Mouse (Mus musculus) ES-Bruce4 (cell line): ENCODE measurements around the gene Saa1. TPM values are rescaled to one million over a fixed set of nuclear protein-coding genes. Genes with fewer than 3 reads are reported as not detected.
A peak's percentile ranks its signal among the peaks of the same experiment; 100 is the strongest.
"Not testable (repeated sequence)": the region's sequence is repeated elsewhere in the genome, so short reads cannot be mapped to it uniquely, and the experiment has no call there.

Source experiments
- H3K27ac ChIP-seq: 2 replicates; pipeline ENCODE4 v1.5.1; 2012; ENCODE audit warnings: low read length, inconsistent platforms; ENCODE audit not compliant: insufficient read depth
- H3K27me3 ChIP-seq: 2 replicates; pipeline ENCODE4 v1.6.1; 2012; ENCODE audit warnings: mild to moderate bottlenecking, low read length, inconsistent platforms; ENCODE audit not compliant: control insufficient read depth, poor library complexity, insufficient read depth, severe bottlenecking
- H3K36me3 ChIP-seq: 2 replicates; pipeline ENCODE4 v1.6.1; 2012; ENCODE audit warnings: inconsistent platforms, mild to moderate bottlenecking, low read length, moderate library complexity; ENCODE audit not compliant: control insufficient read depth, poor library complexity, insufficient read depth, severe bottlenecking
- H3K4me1 ChIP-seq: one replicate; pipeline ENCODE4 v1.8.1; 2011; ENCODE audit warnings: low read length; ENCODE audit not compliant: control insufficient read depth, insufficient read depth
- H3K4me3 ChIP-seq: 2 replicates; pipeline ENCODE4 v1.5.1; 2011; ENCODE audit warnings: low read depth, mild to moderate bottlenecking, low read length
- H3K9ac ChIP-seq: 2 replicates; pipeline ENCODE4 v1.6.1; 2012; ENCODE audit warnings: low read depth, mild to moderate bottlenecking, inconsistent platforms; ENCODE audit not compliant: poor library complexity, severe bottlenecking
- H3K9me3 ChIP-seq: replicated peaks from 2 replicates; pipeline ENCODE4 v1.6.1; 2012; ENCODE audit warnings: mild to moderate bottlenecking, low read length, inconsistent platforms; ENCODE audit not compliant: control insufficient read depth, poor library complexity, insufficient read depth, severe bottlenecking
- CTCF ChIP-seq: IDR thresholded peaks from one replicate; pipeline ENCODE4 v1.8.1; 2011; ENCODE audit warnings: low read depth, low read length
- EP300 ChIP-seq: IDR thresholded peaks from 2 replicates; pipeline ENCODE4 v1.6.1; 2011; ENCODE audit warnings: low read depth, low read length; ENCODE audit not compliant: insufficient read depth
- POLR2A ChIP-seq: IDR thresholded peaks from one replicate; pipeline ENCODE4 v1.8.1; 2011; ENCODE audit warnings: low read length; ENCODE audit not compliant: insufficient read depth
- polyA plus RNA-seq: library from polyadenylated mRNA; stranded (reverse); fragments of >200 nt; gene quantifications from 2 replicates; pipeline ENCODE4 v1.2.4, GENCODE M21; 2011; ENCODE audit warnings: low read depth; ENCODE audit not compliant: missing spikeins, insufficient read depth, insufficient read length

The Saa1 gene
- polyA plus RNA-seq = not detected in 2 replicates

- H3K9ac ChIP-seq, H3K36me3 ChIP-seq, H3K4me3 ChIP-seq, H3K27ac ChIP-seq, H3K9me3 ChIP-seq, H3K4me1 ChIP-seq, H3K27me3 ChIP-seq: not testable (repeated sequence)
Measured at GRCm38 (mm10) chr7:46742880-46743279, at the start of gene Saa1. Saa1 (minus strand) TSS chr7:46742980.

GRCm38 (mm10) chr7:46789177-46789849, 46.5 kb upstream of the Saa1 start:
- Histone ChIP-seq H3K9me3 (no peaks in the 10 kb centered on the region), H3K27me3 (no peaks in the 10 kb centered on the region), H3K4me3 (no peak overlapping the region), H3K9ac (no peak overlapping the region), H3K4me1 (no peaks in the 10 kb centered on the region), H3K36me3 (peaks cover 6% of the 10 kb centered on the region; the same call in 1 of the 2 replicates), H3K27ac (no peak overlapping the region)
- TF ChIP-seq EP300 (no peak), CTCF (no peak), POLR2A (no peak)

- H3K27ac ChIP-seq = peak overlapping the region; percentile 58; the same call in 1 of the 2 replicates
- H3K4me1 ChIP-seq = peaks cover 3% of the 10 kb centered on the region
- TF ChIP-seq EP300 (no peak), CTCF (peak; percentile 94)
- no peak overlapping the region for H3K9ac ChIP-seq
- no peaks in the 10 kb centered on the region for H3K27me3 ChIP-seq
- peaks cover 9% of the 10 kb centered on the region for H3K36me3 ChIP-seq
- no peak overlapping the region for H3K4me3 ChIP-seq
- no peaks in the 10 kb centered on the region for H3K9me3 ChIP-seq
Measured at GRCm38 (mm10) chr7:46770706-46771105, 27.9 kb upstream of the Saa1 start.

- Histone ChIP-seq H3K4me1 (peaks cover 6% of the 10 kb centered on the region), H3K36me3 (peaks cover 7% of the 10 kb centered on the region), H3K27me3 (no peaks in the 10 kb centered on the region), H3K4me3 (no peak overlapping the region), H3K9ac (no peak overlapping the region), H3K9me3 (no peaks in the 10 kb centered on the region), H3K27ac (no peak overlapping the region)
- no peak for TF ChIP-seq EP300
- no peak for TF ChIP-seq CTCF
- TF ChIP-seq POLR2A = no peak
Measured at GRCm38 (mm10) chr7:46768451-46768850, 25.7 kb upstream of the Saa1 start.

GRCm38 (mm10) chr7:46767371-46767770, 24.6 kb upstream of the Saa1 start:
- Histone ChIP-seq H3K27ac (no peak overlapping the region), H3K4me3 (no peak overlapping the region), H3K9ac (no peak overlapping the region), H3K36me3 (peaks cover 6% of the 10 kb centered on the region), H3K9me3 (no peaks in the 10 kb centered on the region), H3K27me3 (no peaks in the 10 kb centered on the region), H3K4me1 (peaks cover 10% of the 10 kb centered on the region)
- TF ChIP-seq EP300 (no peak), CTCF (no peak), POLR2A (no peak)

- Histone ChIP-seq H3K9me3 (no peaks in the 10 kb centered on the region), H3K27me3 (no peaks in the 10 kb centered on the region), H3K4me1 (peaks cover 17% of the 10 kb centered on the region), H3K4me3 (no peak overlapping the region), H3K9ac (peak overlapping the region; percentile 41; the same call in 1 of the 2 replicates), H3K36me3 (0 out of 2 replicates have a peak, but pooled peaks cover 2% of the 10 kb centered on the region), H3K27ac (peak overlapping the region; percentile 82)
- TF ChIP-seq POLR2A (no peak), EP300 (peak; percentile 57; the same call in 1 of the 2 replicates)
Measured at GRCm38 (mm10) chr7:46764672-46765071, 21.9 kb upstream of the Saa1 start.
